Mouse (Mus musculus): ENCODE data around the gene Timm17a. TPM values are rescaled to one million over a fixed set of nuclear protein-coding genes. Genes with fewer than 3 reads are reported as not detected.

Timm17a gene
- polyA plus RNA-seq, 1 experiment from 2014 or later: 188 TPM

DNA sequence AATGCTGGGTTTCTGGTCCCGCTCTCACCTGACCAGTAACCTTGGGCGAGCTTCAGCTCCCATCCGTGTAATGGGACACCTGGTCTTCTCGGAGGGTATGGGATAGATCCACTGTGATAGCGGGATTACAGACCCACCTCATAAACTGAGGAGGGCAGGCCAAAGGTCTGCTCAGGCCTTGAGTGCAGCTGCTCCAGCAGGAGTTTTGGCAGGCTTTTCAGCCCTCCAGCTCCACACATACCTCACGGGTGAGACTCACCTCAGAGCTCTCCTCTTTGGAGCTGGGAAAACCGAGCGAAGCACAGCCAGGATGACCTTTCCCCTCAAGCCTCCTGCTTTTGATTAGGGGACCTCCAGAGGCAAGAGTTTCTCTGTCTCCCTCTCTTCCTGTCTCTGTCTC is 62.2 kb downstream of the Timm17a start:
- no peak overlapping the region for H3K9ac ChIP-seq

DNA sequence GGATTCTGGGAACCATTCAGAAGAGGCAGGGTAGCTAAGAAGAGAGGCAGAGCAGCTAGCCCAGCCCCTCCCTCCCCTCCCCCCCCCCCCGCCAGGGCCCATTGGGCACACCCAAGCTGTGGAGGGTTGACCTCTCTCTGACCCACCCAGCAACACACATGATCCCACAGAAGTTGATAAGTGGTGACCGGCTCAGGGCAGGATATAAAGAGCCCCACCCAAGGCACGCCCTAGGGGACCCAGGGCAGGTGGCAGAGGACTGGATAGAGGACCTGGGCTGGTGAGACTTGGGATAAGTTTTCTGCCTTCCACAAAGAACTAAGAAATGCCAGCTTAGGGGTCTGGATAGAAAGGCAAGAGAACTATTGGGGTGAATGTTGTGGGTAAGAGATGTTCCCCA is 62.9 kb downstream of the Timm17a start:
- Histone ChIP-seq H3K36me3 (no peaks in the 10 kb centered on the region), H3K27ac (replicated peaks) (no peak overlapping the region), H3K4me1 (peaks cover 22% of the 10 kb centered on the region), H3K4me3 (replicated peaks) (no peak overlapping the region), H3K27me3 (no peaks in the 10 kb centered on the region), H3K9ac (no peak overlapping the region), H3K9me3 (replicated peaks) (no peaks in the 10 kb centered on the region), H3K4me2 (replicated peaks) (no peak overlapping the region)
- 66% methylated on average over 3 of the region's 3 CpGs for WGBS
- no peak for ATAC-seq (ENCODE audit: insufficient number of reproducible peaks, low FRiP score, low TSS enrichment, low read depth)

More for the DNA sequence above, 62.2 kb downstream of the Timm17a start:
- WGBS: 69% methylated on average over 8 of the region's 8 CpGs
- H3K27me3 ChIP-seq: no peaks in the 10 kb centered on the region
- H3K9me3 ChIP-seq (replicated peaks): no peaks in the 10 kb centered on the region
- no peak overlapping the region for H3K4me2 ChIP-seq (replicated peaks)
- no peak for ATAC-seq (ENCODE audit: insufficient number of reproducible peaks, low FRiP score, low TSS enrichment, low read depth)
- peaks cover 25% of the 10 kb centered on the region for H3K4me1 ChIP-seq
- H3K36me3 ChIP-seq: no peaks in the 10 kb centered on the region
- no peak overlapping the region for H3K27ac ChIP-seq (replicated peaks)
- H3K4me3 ChIP-seq (replicated peaks): no peak overlapping the region

DNA sequence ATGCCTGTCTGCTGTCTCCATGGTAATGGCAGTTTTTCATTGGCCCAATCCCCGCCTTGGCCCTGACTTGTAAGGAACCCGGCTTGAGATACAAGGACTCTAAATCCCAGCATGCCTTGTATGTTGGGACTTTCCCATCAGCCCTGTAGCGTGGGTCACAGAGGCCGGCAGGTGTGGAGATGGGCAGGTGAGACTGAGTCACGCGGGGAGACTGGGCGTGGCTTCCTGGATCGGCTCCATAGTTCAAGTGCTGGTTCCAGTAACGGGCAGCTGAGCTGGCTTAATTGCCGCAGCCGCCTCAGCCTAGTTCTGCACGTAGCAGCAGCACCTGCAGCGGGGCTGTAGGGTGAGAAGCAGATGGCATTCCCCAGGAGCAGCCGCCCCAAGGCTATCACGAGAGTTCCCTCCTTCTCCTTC is 65.1 kb downstream of the Timm17a start:
- WGBS: 5% methylated on average over 15 of the region's 15 CpGs
- H3K4me3 ChIP-seq (replicated peaks): no peak overlapping the region
- H3K4me2 ChIP-seq (replicated peaks): peak overlapping the region; percentile 23; the same call in 1 of the 2 replicates
- H3K27ac ChIP-seq (replicated peaks): no peak overlapping the region
- H3K9me3 ChIP-seq (replicated peaks): no peaks in the 10 kb centered on the region
- ATAC-seq (ENCODE audit: insufficient number of reproducible peaks, low FRiP score, low TSS enrichment, low read depth): peak; percentile 65
- H3K9ac ChIP-seq: no peak overlapping the region
- peaks cover 15% of the 10 kb centered on the region for H3K4me1 ChIP-seq
- no peaks in the 10 kb centered on the region for H3K36me3 ChIP-seq
- H3K27me3 ChIP-seq: no peaks in the 10 kb centered on the region

Other genes with a start within 250 kb of the Timm17a start
- 14.2 and 15.1 TPM in 2 replicates for gene Lgr6, start 208.5 kb downstream of the Timm17a start, polyA plus RNA-seq (2015; fragmentation: Nextera tagmentation; extraction: Ambion mirVana)
- 2.6 and 2.8 TPM in 2 replicates for gene Ptpn7, start 181.1 kb downstream of the Timm17a start, polyA plus RNA-seq (2015; fragmentation: Nextera tagmentation; extraction: Ambion mirVana)
- gene Arl8a, start 167.0 kb downstream of the Timm17a start, polyA plus RNA-seq (2015; fragmentation: Nextera tagmentation; extraction: Ambion mirVana): 77.8 and 85.7 TPM in 2 replicates
- gene Gpr37l1, start 146.1 kb downstream of the Timm17a start, polyA plus RNA-seq (2015; fragmentation: Nextera tagmentation; extraction: Ambion mirVana): 0.16 TPM in 1 of 2 replicates, not detected in the other
- gene Elf3, start 55.2 kb downstream of the Timm17a start, polyA plus RNA-seq (2015; fragmentation: Nextera tagmentation; extraction: Ambion mirVana): 26.8 and 30.2 TPM in 2 replicates
- gene Rnpep, start 29.7 kb downstream of the Timm17a start, polyA plus RNA-seq (2015; fragmentation: Nextera tagmentation; extraction: Ambion mirVana): 94.1 and 105 TPM in 2 replicates
- gene Lmod1, start 11.0 kb upstream of the Timm17a start, polyA plus RNA-seq (2015; fragmentation: Nextera tagmentation; extraction: Ambion mirVana): 1.0 TPM in 2 replicates
- 30.8 and 32.3 TPM in 2 replicates for gene Shisa4, start 61.5 kb upstream of the Timm17a start, polyA plus RNA-seq (2015; fragmentation: Nextera tagmentation; extraction: Ambion mirVana)
- gene Ipo9, start 116.7 kb upstream of the Timm17a start, polyA plus RNA-seq (2015; fragmentation: Nextera tagmentation; extraction: Ambion mirVana): 101 and 105 TPM in 2 replicates